Mouse (Mus musculus): ENCODE results near the gene Bbs10.

Bbs10 gene

GRCm38 (mm10) chr10:111298140-111299098, at the start of gene Bbs10:
Gene Bbs10 (plus strand): TSS chr10:111298679.
- peak; percentile 97 to 99 for DNase-seq

GRCm38 (mm10) chr10:111250192-111250591, 48.3 kb upstream of the Bbs10 start:
- no peak for DNase-seq

- DNase-seq, result no peak
These were observed 46.8 kb upstream of the Bbs10 start for GRCm38 (mm10) chr10:111251666-111252065.

GRCm38 (mm10) chr10:111255228-111255627, 43.3 kb upstream of the Bbs10 start:
- DNase-seq, result no peak

GRCm38 (mm10) chr10:111256156-111256555, 42.3 kb upstream of the Bbs10 start:
- DNase-seq, result no peak

GRCm38 (mm10) chr10:111257358-111257757, 41.1 kb upstream of the Bbs10 start:
- DNase-seq, result no peak

GRCm38 (mm10) chr10:111258256-111258655, 40.2 kb upstream of the Bbs10 start:
- DNase-seq, result no peak

GRCm38 (mm10) chr10:111271687-111272086, 26.8 kb upstream of the Bbs10 start:
- no peak for DNase-seq

GRCm38 (mm10) chr10:111272905-111273304, 25.6 kb upstream of the Bbs10 start:
- DNase-seq, result no peak

- no peak for DNase-seq
These were observed 24.9 kb upstream of the Bbs10 start for GRCm38 (mm10) chr10:111273463-111274088.

- DNase-seq, result no peak
These were observed 22.7 kb upstream of the Bbs10 start for GRCm38 (mm10) chr10:111275822-111276221.

- no peak for DNase-seq
These were observed 848 bp upstream of the Bbs10 start for GRCm38 (mm10) chr10:111297631-111298030.

- peak; percentile 26 to 37 for DNase-seq
These were observed 1.1 kb downstream of the Bbs10 start for GRCm38 (mm10) chr10:111299591-111299990.

- DNase-seq, result no peak
These were observed 2.6 kb downstream of the Bbs10 start for GRCm38 (mm10) chr10:111301041-111301440.

- DNase-seq, result no peak
These were observed 4.0 kb downstream of the Bbs10 start for GRCm38 (mm10) chr10:111302486-111302885.

GRCm38 (mm10) chr10:111308850-111309501, 10.5 kb downstream of the Bbs10 start:
- DNase-seq, result no peak

GRCm38 (mm10) chr10:111313282-111313681, 14.8 kb downstream of the Bbs10 start:
- DNase-seq, result no peak

GRCm38 (mm10) chr10:111314636-111315395, 16.3 kb downstream of the Bbs10 start:
- DNase-seq, result no peak

GRCm38 (mm10) chr10:111315940-111316339, 17.5 kb downstream of the Bbs10 start:
- no peak for DNase-seq

- DNase-seq, result no peak
These were observed 19.5 kb downstream of the Bbs10 start for GRCm38 (mm10) chr10:111318021-111318420.

- no peak for DNase-seq
These were observed 20.5 kb downstream of the Bbs10 start for GRCm38 (mm10) chr10:111318805-111319500.

GRCm38 (mm10) chr10:111320579-111320978, 22.1 kb downstream of the Bbs10 start:
- no peak for DNase-seq
